In the genomic region with DNA sequence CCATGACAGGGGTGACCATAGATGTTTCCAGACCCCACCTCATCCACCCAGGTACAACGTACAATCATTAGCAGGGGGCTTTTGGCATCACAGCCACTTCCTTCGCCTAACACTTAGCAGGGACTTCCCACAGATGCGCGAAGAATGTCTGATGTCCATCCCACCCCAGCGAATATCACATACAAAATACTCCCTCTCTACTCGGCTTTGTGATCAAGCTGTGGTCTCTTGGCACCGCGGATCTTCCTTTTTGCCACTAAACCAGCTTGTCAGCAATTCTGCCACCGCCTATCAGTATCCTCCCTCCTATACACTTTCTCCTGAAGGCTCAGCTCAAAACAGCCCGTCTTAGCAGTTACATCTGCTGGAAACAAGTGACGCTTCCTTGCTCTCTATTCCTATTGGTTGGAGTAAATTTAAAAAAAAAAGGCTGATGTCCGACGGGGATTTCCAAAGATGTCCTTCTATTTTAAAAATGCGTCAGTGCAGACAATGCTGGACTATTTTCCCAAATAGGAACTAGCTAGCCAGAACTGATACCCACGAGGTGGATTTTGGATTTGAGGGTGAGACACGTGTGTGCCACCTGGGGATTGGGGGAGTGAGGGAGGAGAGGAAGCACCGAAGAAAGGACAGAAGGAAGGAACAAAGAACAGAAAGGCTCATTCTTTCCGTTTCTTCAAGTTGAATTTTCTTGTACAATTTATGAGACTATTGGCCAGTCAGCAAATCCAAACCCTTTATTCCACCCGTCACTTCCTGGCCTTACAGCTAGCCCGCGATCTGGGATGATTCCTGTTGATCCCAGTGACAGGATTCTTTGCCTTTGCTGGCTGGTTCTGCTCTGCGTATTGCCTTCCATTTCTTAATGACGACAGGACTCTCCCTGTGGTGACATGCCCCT, we compare ENCODE assay signal across 9 mouse cellular contexts. TPM values are rescaled to one million over a fixed set of nuclear protein-coding genes. Genes with fewer than 3 reads are reported as not detected.
DNase-seq lines count a peak whose midpoint lies in the region; ATAC-seq and TF ChIP-seq lines count a peak whose summit lies in the region.
"Had no signal": no experiment of that assay in that cellular context is flagged by ENCODE, and none has a peak within 500 bp of the region (broad histone marks: within the 10 kb centered on the region; RNA-seq: fewer than 3 reads in every experiment).

No protein-coding gene starts in this region.

- H3K9ac ChIP-seq in intestine, embryonic 16.5 days (ENCODE audit: low read depth, low read length) = no peak overlapping the region
- H3K9ac ChIP-seq in limb, embryonic 15.5 days = no peak overlapping the region

- H3K4me2 ChIP-seq in intestine, embryonic 16.5 days (ENCODE audit: low read depth, low read length) = peak overlapping the region; percentile 44
- peak overlapping the region; percentile 55 for H3K4me2 ChIP-seq in limb, embryonic 15.5 days

- no peak overlapping the region for H3K27ac ChIP-seq in intestine, embryonic 16.5 days (ENCODE audit: low read length)
- H3K27ac ChIP-seq in limb, embryonic 15.5 days = no peak overlapping the region

- WGBS in intestine, embryonic 16.5 days = 25% methylated on average over 23 of the region's 23 CpGs
- 23% methylated on average over 23 of the region's 23 CpGs for WGBS in limb, embryonic 15.5 days

- no peak for TF ChIP-seq CTCF in brain, embryonic 14.5 days (IDR thresholded peaks at IDR 0.05; ENCODE audit: borderline replicate concordance, extremely low read depth, insufficient read depth, insufficient read length)

- H3K27me3 ChIP-seq in intestine, embryonic 16.5 days (replicated peaks; ENCODE audit: control insufficient read depth, insufficient read depth, low read length) = no peaks in the 10 kb centered on the region
- H3K27me3 ChIP-seq in limb, embryonic 15.5 days = no peaks in the 10 kb centered on the region

- no peaks in the 10 kb centered on the region for H3K9me3 ChIP-seq in intestine, embryonic 16.5 days (ENCODE audit: control insufficient read depth, low read length)
- H3K9me3 ChIP-seq in limb, embryonic 15.5 days = no peaks in the 10 kb centered on the region

- intact Hi-C loops in heart, postnatal 25 days (cut with DNase I) = no loop called here

- TF ChIP-seq POLR2A in brain, embryonic 14.5 days (IDR thresholded peaks at IDR 0.05; ENCODE audit: borderline replicate concordance, extremely low read depth, insufficient read depth, insufficient read length, poor library complexity, severe bottlenecking) = no peak

- no peaks in the 10 kb centered on the region for H3K4me1 ChIP-seq in intestine, embryonic 16.5 days (ENCODE audit: control insufficient read depth, insufficient read depth, low read length)
- peaks cover 5% of the 10 kb centered on the region; the same call in 1 of the 2 replicates for H3K4me1 ChIP-seq in limb, embryonic 15.5 days

- DNase-seq in heart, adult 11 months = peak; percentile 97
- DNase-seq in heart, postnatal 25 days (ENCODE audit: low spot score) = no peak
- DNase-seq in brain, embryonic 14.5 days (ENCODE audit: low read depth) = peak; percentile 91
- peak; percentile 78 to 82 for DNase-seq in heart, adult 18-20 months
- DNase-seq in thymus, postnatal 4 days = peak; percentile 42

- peak overlapping the region; percentile 16; the same call in 1 of the 2 replicates for H3K4me3 ChIP-seq in intestine, embryonic 16.5 days (ENCODE audit: low read length)
- peak overlapping the region; percentile 35 for H3K4me3 ChIP-seq in limb, embryonic 15.5 days
- H3K4me3 ChIP-seq: myocyte had no signal

- ATAC-seq in intestine, embryonic 16.5 days = peak; percentile 47; the same call in 1 of the 2 replicates
- ATAC-seq in limb, embryonic 15.5 days (ENCODE audit: insufficient number of reproducible peaks, low FRiP score, low TSS enrichment, low read depth) = no peak
- peak; percentile 59 for ATAC-seq in monocyte, adult 5-6 weeks (replicated peaks; ENCODE audit: insufficient number of reproducible peaks, low FRiP score, low TSS enrichment, poor library complexity, severe bottlenecking)

- H3K36me3 ChIP-seq in intestine, embryonic 16.5 days (ENCODE audit: control insufficient read depth, insufficient read depth, low read length) = no peaks in the 10 kb centered on the region
- no peaks in the 10 kb centered on the region for H3K36me3 ChIP-seq in limb, embryonic 15.5 days

RNA-seq across cellular contexts. Expression of a gene that starts 8.5 kb away (rescaled TPM):
- total RNA-seq in heart, postnatal 25 days (2021) = 10 to 100 TPM; 13.9 to 14.3 TPM
- 0.50 and 0.51 TPM in 2 replicates for polyA plus RNA-seq in brain, embryonic 14.5 days (2012; rRNA removed)
- total RNA-seq in heart, adult 18-20 months (2021) = 10 to 100 TPM; 52.0 to 53.2 TPM
- polyA plus RNA-seq in intestine, embryonic 16.5 days (2015; fragmentation: Nextera tagmentation; extraction: Ambion mirVana) = 15.7 and 17.5 TPM in 2 replicates
- 2.9 and 3.3 TPM in 2 replicates for polyA plus RNA-seq in limb, embryonic 15.5 days (2015; fragmentation: Nextera tagmentation; extraction: Ambion mirVana)
- total RNA-seq in monocyte, adult 5-6 weeks (2017) = 387 to 602 TPM (median 587 TPM) in 3 replicates
- polyA plus RNA-seq: myocyte had no signal

RNA-seq across cellular contexts. Expression of a gene that starts 9.5 kb away (rescaled TPM):
- total RNA-seq in heart, postnatal 25 days (2021) = 10 to 100 TPM; 13.4 to 14.8 TPM
- polyA plus RNA-seq in brain, embryonic 14.5 days (2012; rRNA removed) = 0.93 and 1.6 TPM in 2 replicates
- total RNA-seq in heart, adult 18-20 months (2021) = 10 to 100 TPM; 54.9 to 60.2 TPM
- polyA plus RNA-seq in intestine, embryonic 16.5 days (2015; fragmentation: Nextera tagmentation; extraction: Ambion mirVana) = 11.0 and 11.1 TPM in 2 replicates
- polyA plus RNA-seq in limb, embryonic 15.5 days (2015; fragmentation: Nextera tagmentation; extraction: Ambion mirVana) = 3.3 and 3.8 TPM in 2 replicates
- 415 to 638 TPM (median 573 TPM) in 3 replicates for total RNA-seq in monocyte, adult 5-6 weeks (2017)
- polyA plus RNA-seq: myocyte had no signal

RNA-seq across cellular contexts. Expression of a gene that starts 29.3 kb away (rescaled TPM):
- total RNA-seq in heart, postnatal 25 days (2021) = not detected
- 0.09 and 0.18 TPM in 2 replicates for polyA plus RNA-seq in brain, embryonic 14.5 days (2012; rRNA removed)
- under 1 TPM in 1 of 2 experiments, not detected in 1; 0.46 TPM for total RNA-seq in heart, adult 18-20 months (2021)
- polyA plus RNA-seq in intestine, embryonic 16.5 days (2015; fragmentation: Nextera tagmentation; extraction: Ambion mirVana) = 0.05 TPM in 1 of 2 replicates, not detected in the other
- polyA plus RNA-seq in limb, embryonic 15.5 days (2015; fragmentation: Nextera tagmentation; extraction: Ambion mirVana) = not detected in 2 replicates
- 4.9 to 11.5 TPM (median 8.6 TPM) in 3 replicates for total RNA-seq in monocyte, adult 5-6 weeks (2017)
- polyA plus RNA-seq: myocyte had no signal

RNA-seq across cellular contexts. Expression of a gene that starts 38.7 kb away (rescaled TPM):
- 10 to 100 TPM in 1 of 2 experiments, 1 to 10 TPM in 1; 9.2 to 12.6 TPM for total RNA-seq in heart, postnatal 25 days (2021)
- 1.4 and 1.7 TPM in 2 replicates for polyA plus RNA-seq in brain, embryonic 14.5 days (2012; rRNA removed)
- 10 to 100 TPM; 36.6 to 43.8 TPM for total RNA-seq in heart, adult 18-20 months (2021)
- 28.5 and 30.9 TPM in 2 replicates for polyA plus RNA-seq in intestine, embryonic 16.5 days (2015; fragmentation: Nextera tagmentation; extraction: Ambion mirVana)
- 5.8 and 7.5 TPM in 2 replicates for polyA plus RNA-seq in limb, embryonic 15.5 days (2015; fragmentation: Nextera tagmentation; extraction: Ambion mirVana)
- total RNA-seq in monocyte, adult 5-6 weeks (2017) = 588 to 931 TPM (median 911 TPM) in 3 replicates
- polyA plus RNA-seq: myocyte had no signal

RNA-seq across cellular contexts. Expression of a gene that starts 57.4 kb away (rescaled TPM):
- total RNA-seq in heart, postnatal 25 days (2021) = 1 to 10 TPM in 1 of 2 experiments, under 1 TPM in 1; 0.70 to 1.5 TPM
- polyA plus RNA-seq in brain, embryonic 14.5 days (2012; rRNA removed) = 0.04 and 0.11 TPM in 2 replicates
- 1 to 10 TPM in 1 of 2 experiments, under 1 TPM in 1; 0.77 to 5.7 TPM for total RNA-seq in heart, adult 18-20 months (2021)
- polyA plus RNA-seq in intestine, embryonic 16.5 days (2015; fragmentation: Nextera tagmentation; extraction: Ambion mirVana) = 0.15 and 0.21 TPM in 2 replicates
- polyA plus RNA-seq in limb, embryonic 15.5 days (2015; fragmentation: Nextera tagmentation; extraction: Ambion mirVana) = 0.32 TPM in 1 of 2 replicates, not detected in the other
- total RNA-seq in monocyte, adult 5-6 weeks (2017) = 59.1 to 84.6 TPM (median 63.2 TPM) in 3 replicates
- polyA plus RNA-seq: myocyte had no signal
